Mouse (Mus musculus) cerebellum, adult 18-20 months (tissue): ENCODE measurements around the gene Gm19965.

Experiments used
- DNase-seq, 2 experiments: peaks; one replicate each; pipeline ENCODE4 v3.0.0; 2021

The Gm19965 gene

GRCm38 (mm10) chr1:116802683-116803082 is at the start of gene Gm19965:
Gene Gm19965 (plus strand): TSS chr1:116802983.
- DNase-seq, result no peak

DNA sequence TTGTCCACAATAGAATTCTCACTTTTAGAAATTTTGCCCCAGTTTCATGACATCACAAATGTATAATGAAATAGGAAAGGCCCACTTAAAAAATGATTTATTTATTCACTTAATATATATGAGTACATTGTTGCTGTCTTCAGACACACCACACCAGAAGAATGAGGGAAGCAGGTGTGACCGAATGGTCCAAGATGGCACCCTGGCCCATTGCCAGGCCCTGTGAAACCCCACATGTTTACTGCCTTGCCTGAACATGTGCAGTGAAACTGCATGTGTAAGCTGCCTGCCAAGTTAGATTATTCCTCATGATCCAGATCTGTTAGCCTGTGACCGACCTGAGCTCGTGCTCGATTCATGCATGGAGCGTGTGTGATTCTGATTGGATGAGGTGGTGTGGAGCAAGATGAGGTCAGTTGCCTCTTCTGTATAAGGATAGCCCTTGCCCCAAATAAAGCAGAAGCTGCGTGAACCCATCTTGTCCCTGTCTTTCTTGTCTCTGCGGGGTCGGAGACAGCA is 20.3 kb upstream of the Gm19965 start:
- DNase-seq, result no peak
